In the genomic region with DNA sequence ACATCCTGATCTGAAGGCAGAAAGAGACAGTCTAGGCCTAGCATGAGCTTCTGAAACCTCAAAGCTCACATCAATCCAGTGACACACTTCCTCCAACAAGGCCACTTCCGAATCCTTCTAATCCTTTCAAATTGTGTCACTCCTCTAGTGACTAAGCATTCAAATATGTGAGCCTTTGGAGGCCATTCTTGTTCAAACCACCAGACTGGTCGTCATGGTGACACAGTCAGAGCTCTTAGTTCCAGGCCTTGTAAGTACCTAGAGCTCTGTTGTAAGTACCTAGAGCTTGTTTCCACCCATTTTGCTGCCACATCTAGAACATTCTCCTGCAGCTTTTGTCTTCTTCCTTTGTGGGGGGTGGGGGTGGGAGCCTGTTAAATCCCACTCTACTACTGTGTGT, we compare ENCODE assay signal across 27 mouse cellular contexts. TPM values are rescaled to one million over a fixed set of nuclear protein-coding genes. Genes with fewer than 3 reads are reported as not detected.
DNase-seq lines count a peak whose midpoint lies in the region; ATAC-seq and TF ChIP-seq lines count a peak whose summit lies in the region.
"Had no signal": no experiment of that assay in that cellular context is flagged by ENCODE, and none has a peak within 500 bp of the region (broad histone marks: within the 10 kb centered on the region; RNA-seq: fewer than 3 reads in every experiment).

No protein-coding gene starts in this region.

- no peaks in the 10 kb centered on the region for H3K27me3 ChIP-seq in forebrain, embryonic 12.5 days
- no peaks in the 10 kb centered on the region for H3K27me3 ChIP-seq in forebrain, embryonic 10.5 days (ENCODE audit: poor library complexity, severe bottlenecking)
- no peaks in the 10 kb centered on the region for H3K27me3 ChIP-seq in forebrain, embryonic 14.5 days (replicated peaks; ENCODE audit: control insufficient read depth, insufficient read depth, low read length)
- H3K27me3 ChIP-seq: embryonic facial prominence, embryonic 12.5 days; embryonic facial prominence, embryonic 15.5 days; forebrain, embryonic 15.5 days; heart, embryonic 12.5 days; heart, embryonic 15.5 days; hindbrain, embryonic 15.5 days had no signal

- H3K4me3 ChIP-seq in forebrain, embryonic 12.5 days (replicated peaks) = no peak overlapping the region
- no peak overlapping the region for H3K4me3 ChIP-seq in forebrain, embryonic 10.5 days
- H3K4me3 ChIP-seq in forebrain, embryonic 14.5 days (ENCODE audit: low read depth, low read length) = no peak overlapping the region
- H3K4me3 ChIP-seq: embryonic facial prominence, embryonic 12.5 days; embryonic facial prominence, embryonic 15.5 days; forebrain, embryonic 15.5 days; heart, embryonic 12.5 days; heart, embryonic 15.5 days; hindbrain, embryonic 15.5 days had no signal

- ATAC-seq in forebrain, embryonic 12.5 days (ENCODE audit: low FRiP score) = no peak
- ATAC-seq in forebrain, embryonic 14.5 days = no peak
- ATAC-seq: forebrain, embryonic 15.5 days; intestine, postnatal 0 days had no signal

- WGBS in forebrain, embryonic 12.5 days = 83% methylated on average over 2 of the region's 2 CpGs
- 92% methylated on average over 2 of the region's 2 CpGs for WGBS in forebrain, embryonic 10.5 days
- WGBS in forebrain, embryonic 14.5 days = 91% methylated on average over 2 of the region's 2 CpGs

- H3K4me1 ChIP-seq in forebrain, embryonic 12.5 days = peaks cover 66% of the 10 kb centered on the region
- peaks cover 75% of the 10 kb centered on the region for H3K4me1 ChIP-seq in forebrain, embryonic 10.5 days
- peaks cover 21% of the 10 kb centered on the region for H3K4me1 ChIP-seq in forebrain, embryonic 14.5 days (ENCODE audit: control insufficient read depth, insufficient read depth, low read length)

- H3K9ac ChIP-seq in forebrain, embryonic 12.5 days = no peak overlapping the region
- H3K9ac ChIP-seq in forebrain, embryonic 14.5 days (ENCODE audit: low read length) = no peak overlapping the region
- H3K9ac ChIP-seq: embryonic facial prominence, embryonic 12.5 days; embryonic facial prominence, embryonic 15.5 days; forebrain, embryonic 15.5 days; heart, embryonic 12.5 days; heart, embryonic 15.5 days; hindbrain, embryonic 15.5 days had no signal

- TF ChIP-seq POLR2A in brain, embryonic 14.5 days (IDR thresholded peaks at IDR 0.05; ENCODE audit: borderline replicate concordance, extremely low read depth, insufficient read depth, insufficient read length, poor library complexity, severe bottlenecking) = no peak

- no peak for DNase-seq in forebrain, embryonic 10.5 days (ENCODE audit: extremely low spot score, low spot score)
- DNase-seq in retina, postnatal 1 day = peak; percentile 27
- DNase-seq in retina, embryonic 14.5 days (ENCODE audit: low spot score) = no peak
- peak; percentile 20 for DNase-seq in Muller cell, postnatal 12 days (ENCODE audit: inconsistent ontology term)
- peak; percentile 26 for DNase-seq in brain, embryonic 14.5 days (ENCODE audit: low read depth)
- DNase-seq in frontal cortex, postnatal 25 days (ENCODE audit: low spot score in 2 of 2) = no peak
- no peak for DNase-seq in forebrain, embryonic 14.5 days (ENCODE audit: low spot score)
- DNase-seq: adrenal gland, postnatal 10 days; adrenal gland, postnatal 36 days; cerebellum, adult 11 months; cerebellum, adult 2 months; cerebellum, adult 9-11 months; cerebellum, postnatal 25 days; gastrocnemius, postnatal 10 days; heart, adult 18-20 months; heart, postnatal 10 days; heart, postnatal 4 days; kidney, adult 2 months had no signal

- H3K27ac ChIP-seq in forebrain, embryonic 12.5 days = peak overlapping the region; percentile 5; the same call in 1 of the 2 replicates
- no peak overlapping the region for H3K27ac ChIP-seq in forebrain, embryonic 10.5 days
- no peak overlapping the region for H3K27ac ChIP-seq in forebrain, embryonic 14.5 days (ENCODE audit: low read depth, low read length)
- H3K27ac ChIP-seq: embryonic facial prominence, embryonic 12.5 days; embryonic facial prominence, embryonic 15.5 days; forebrain, embryonic 15.5 days; heart, embryonic 15.5 days; hindbrain, embryonic 15.5 days had no signal

- H3K36me3 ChIP-seq in forebrain, embryonic 12.5 days (replicated peaks) = peaks cover 16% of the 10 kb centered on the region
- peaks cover 54% of the 10 kb centered on the region for H3K36me3 ChIP-seq in forebrain, embryonic 10.5 days (replicated peaks)
- peaks cover 8% of the 10 kb centered on the region; the same call in 1 of the 2 replicates for H3K36me3 ChIP-seq in forebrain, embryonic 14.5 days (ENCODE audit: control insufficient read depth, insufficient read depth, low read length)
- H3K36me3 ChIP-seq: embryonic facial prominence, embryonic 12.5 days; heart, embryonic 15.5 days had no signal

- H3K9me3 ChIP-seq in forebrain, embryonic 12.5 days = peaks cover 6% of the 10 kb centered on the region; the same call in 1 of the 2 replicates
- peaks cover 10% of the 10 kb centered on the region for H3K9me3 ChIP-seq in forebrain, embryonic 10.5 days
- no peaks in the 10 kb centered on the region for H3K9me3 ChIP-seq in forebrain, embryonic 14.5 days (replicated peaks; ENCODE audit: control insufficient read depth, low read length)
- H3K9me3 ChIP-seq: forebrain, embryonic 15.5 days; G1E; heart, embryonic 15.5 days; hindbrain, embryonic 15.5 days had no signal

- H3K4me2 ChIP-seq in forebrain, embryonic 12.5 days = no peak overlapping the region
- no peak overlapping the region for H3K4me2 ChIP-seq in forebrain, embryonic 14.5 days (ENCODE audit: low read length)
- H3K4me2 ChIP-seq: embryonic facial prominence, embryonic 12.5 days; embryonic facial prominence, embryonic 15.5 days; forebrain, embryonic 15.5 days; heart, embryonic 12.5 days; heart, embryonic 15.5 days; hindbrain, embryonic 15.5 days had no signal

- TF ChIP-seq CTCF in brain, embryonic 14.5 days (IDR thresholded peaks at IDR 0.05; ENCODE audit: borderline replicate concordance, extremely low read depth, insufficient read depth, insufficient read length) = no peak

RNA-seq across cellular contexts. Expression of gene Gng2, which starts 53.3 kb away (rescaled TPM):
- 187 and 202 TPM in 2 replicates for polyA plus RNA-seq in forebrain, embryonic 12.5 days (2016; fragmentation: Nextera tagmentation; extraction: Ambion mirVana)
- polyA plus RNA-seq in forebrain, embryonic 10.5 days (2016; fragmentation: Nextera tagmentation; extraction: Ambion mirVana) = 81.0 and 86.1 TPM in 2 replicates
- 278 and 363 TPM in 2 replicates for polyA plus RNA-seq in brain, embryonic 14.5 days (2012; rRNA removed)
- polyA plus RNA-seq in forebrain, embryonic 14.5 days (2014; fragmentation: Nextera tagmentation; extraction: Ambion mirVana) = 423 and 429 TPM in 2 replicates

Comparison
In these comparisons a context has a peak if more than half of its experiments do, and no peak if none do; other contexts are left out.
1. DNase-seq: peak in retina, postnatal 1 day (single experiment), Muller cell, postnatal 12 days (single experiment) and brain, embryonic 14.5 days (single experiment); none in forebrain, embryonic 10.5 days (single experiment), retina, embryonic 14.5 days (single experiment), frontal cortex, postnatal 25 days (0 of 2) and forebrain, embryonic 14.5 days (single experiment).